Mouse (Mus musculus): Measurements from ENCODE around the gene Popdc2.

Gene Popdc2

GRCm38 (mm10) chr16:38400311-38400960 lies 38.4 kb downstream of the Popdc2 start:
- DNase-seq (ENCODE audit: inconsistent ontology term), result no peak

- DNase-seq (ENCODE audit: inconsistent ontology term), result no peak
These were observed 39.5 kb downstream of the Popdc2 start for GRCm38 (mm10) chr16:38401468-38401867.

- no peak for DNase-seq (ENCODE audit: inconsistent ontology term)
These were observed 41.6 kb downstream of the Popdc2 start for GRCm38 (mm10) chr16:38403639-38404038.

- DNase-seq (ENCODE audit: inconsistent ontology term), result no peak
These were observed 44.3 kb downstream of the Popdc2 start for GRCm38 (mm10) chr16:38406293-38406692.

DNA sequence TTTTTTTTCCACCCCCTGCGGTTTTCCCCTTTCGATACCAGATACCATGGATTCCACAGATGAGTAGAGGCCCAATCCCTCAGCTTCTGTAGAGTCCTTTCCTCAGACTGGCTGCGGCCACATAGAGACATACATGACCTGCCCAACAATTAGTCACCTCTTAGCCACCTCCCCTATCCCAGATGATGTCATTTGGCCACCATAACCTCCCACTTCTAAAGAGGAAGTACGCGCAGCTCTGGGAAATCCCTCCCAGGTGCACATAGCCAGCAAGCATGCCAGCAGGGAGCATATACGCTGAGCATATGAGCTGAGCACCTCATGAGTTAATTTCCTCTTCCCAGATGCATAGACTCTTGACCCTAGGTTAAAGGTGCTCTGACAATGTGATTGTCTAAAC lies 44.7 kb downstream of the Popdc2 start:
- peak; percentile 43 for DNase-seq (ENCODE audit: inconsistent ontology term)

DNA sequence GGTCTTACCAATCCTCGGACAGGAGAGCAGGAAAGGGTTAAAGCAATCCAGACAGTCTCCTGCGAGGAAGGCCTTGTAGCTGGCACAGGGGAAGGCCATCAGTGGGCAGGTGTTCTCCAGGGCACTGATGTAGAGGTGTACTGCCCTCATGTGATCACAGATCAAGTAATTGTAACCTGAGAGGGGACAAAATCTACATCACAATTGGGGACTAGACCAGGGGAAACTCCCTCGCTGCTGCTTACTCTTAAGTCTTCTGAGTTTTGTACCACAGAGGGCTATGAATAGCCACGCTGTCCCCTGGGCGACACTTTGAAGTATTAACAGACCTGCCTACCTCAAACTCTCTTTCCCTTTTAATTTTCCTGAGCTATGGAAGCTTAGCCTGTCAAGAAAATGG lies 45.6 kb downstream of the Popdc2 start:
- DNase-seq (ENCODE audit: inconsistent ontology term), result no peak

DNA sequence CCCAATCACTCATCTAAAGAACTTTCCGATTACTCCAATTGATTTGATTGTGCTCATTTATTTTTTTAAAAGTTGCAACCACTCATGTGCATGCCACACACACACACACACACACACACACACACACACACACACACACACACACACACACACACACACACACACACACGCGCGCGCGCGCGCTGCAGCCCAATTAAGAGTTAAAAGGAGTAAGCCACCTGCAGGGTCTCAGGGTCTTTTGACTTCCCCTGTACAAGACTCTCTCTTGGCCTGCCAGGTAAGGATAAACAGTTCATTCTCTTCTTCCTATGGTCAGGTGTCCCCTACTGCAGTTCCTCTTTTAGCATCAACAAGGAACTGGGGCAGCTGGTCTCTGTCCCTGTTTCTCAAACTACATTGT lies 46.4 kb downstream of the Popdc2 start:
- no peak for DNase-seq (ENCODE audit: inconsistent ontology term)

DNA sequence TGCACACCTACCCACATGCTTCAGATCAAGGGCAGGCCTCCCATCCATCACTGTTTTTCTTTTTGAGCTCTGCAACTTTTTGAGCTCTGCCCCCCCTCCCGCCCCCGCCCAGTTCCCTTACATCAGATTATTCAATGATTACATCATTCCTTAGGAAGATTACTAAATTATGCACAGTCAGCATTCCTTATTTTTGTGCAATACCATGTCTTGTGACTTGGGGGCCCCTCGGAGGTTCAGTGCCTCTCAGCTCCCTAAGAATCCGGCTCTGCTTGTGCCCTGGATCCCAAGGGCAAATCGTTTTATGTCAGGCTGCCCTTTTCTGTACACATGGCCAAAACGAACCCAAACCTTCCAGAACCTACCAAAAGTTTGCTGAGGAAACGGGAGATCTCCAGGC lies 52.9 kb downstream of the Popdc2 start:
- DNase-seq (ENCODE audit: inconsistent ontology term), result no peak

DNA sequence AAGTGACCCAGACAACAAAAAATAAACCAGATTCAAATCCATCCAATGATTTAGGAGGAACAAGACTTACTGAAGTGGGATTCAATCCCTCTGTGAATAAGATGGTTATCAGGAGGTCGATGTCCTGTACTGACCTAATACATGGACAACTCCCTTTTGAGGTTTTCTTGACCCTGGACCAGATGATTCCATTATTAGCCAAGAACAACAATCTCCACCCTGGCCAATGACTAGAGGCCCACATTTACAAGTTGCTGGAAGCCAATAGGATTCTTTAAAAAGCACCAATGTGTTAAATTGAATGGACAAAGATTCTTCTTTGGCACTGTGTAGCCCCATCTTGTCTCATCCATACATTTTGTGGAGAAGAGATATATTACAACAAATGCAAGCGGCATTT lies 63.4 kb downstream of the Popdc2 start:
- DNase-seq (ENCODE audit: inconsistent ontology term), result no peak

- no peak for DNase-seq (ENCODE audit: inconsistent ontology term)
These were observed 63.8 kb downstream of the Popdc2 start for GRCm38 (mm10) chr16:38425799-38426198.

Measured in Muller cell, postnatal 12 days (primary cell).